Mouse (Mus musculus): ENCODE measurements around the gene Cpa2.

Cpa2 gene

GRCm38 (mm10) chr6:30541009-30541799, at the start of gene Cpa2:
Gene Cpa2, plus strand, starts transcription at chr6:30541582.
- in situ Hi-C loops (cut with MboI; ENCODE audit: low pct_unique_long_range_greater_than_20kb in 1 of 2, low sequenced_read_pairs in 2 of 2, unreplicated experiment in 1 of 2), result no loop called here

DNA sequence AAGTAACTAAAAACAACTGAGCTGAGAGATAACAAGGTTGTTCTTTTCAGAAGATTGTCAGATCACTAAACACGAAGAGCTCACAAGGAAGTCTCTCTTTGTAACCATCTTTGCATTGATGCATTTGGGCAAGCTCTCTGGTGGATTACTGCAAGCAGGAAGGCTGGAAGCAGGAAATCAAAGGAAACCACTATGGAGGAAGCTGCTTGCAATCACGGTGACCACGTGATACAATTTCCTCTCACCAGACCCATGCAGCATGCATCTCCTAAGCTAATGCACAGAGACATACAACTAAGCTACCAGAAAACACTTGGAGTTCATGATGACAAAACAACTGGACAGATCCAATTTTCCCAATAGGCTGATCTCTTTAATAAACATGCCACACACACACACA, 42.3 kb upstream of the Cpa2 start:
- in situ Hi-C loops (cut with MboI; ENCODE audit: low pct_unique_long_range_greater_than_20kb in 1 of 2, low sequenced_read_pairs in 2 of 2, unreplicated experiment in 1 of 2), result loop anchor here in 1 of 2 experiments (25.0 kb wide), 1 partner anchor 937 kb away; no protein-coding TSS in a partner anchor

GRCm38 (mm10) chr6:30508824-30509223, 32.6 kb upstream of the Cpa2 start:
- in situ Hi-C loops (cut with MboI; ENCODE audit: low pct_unique_long_range_greater_than_20kb in 1 of 2, low sequenced_read_pairs in 2 of 2, unreplicated experiment in 1 of 2), result no loop called here

DNA sequence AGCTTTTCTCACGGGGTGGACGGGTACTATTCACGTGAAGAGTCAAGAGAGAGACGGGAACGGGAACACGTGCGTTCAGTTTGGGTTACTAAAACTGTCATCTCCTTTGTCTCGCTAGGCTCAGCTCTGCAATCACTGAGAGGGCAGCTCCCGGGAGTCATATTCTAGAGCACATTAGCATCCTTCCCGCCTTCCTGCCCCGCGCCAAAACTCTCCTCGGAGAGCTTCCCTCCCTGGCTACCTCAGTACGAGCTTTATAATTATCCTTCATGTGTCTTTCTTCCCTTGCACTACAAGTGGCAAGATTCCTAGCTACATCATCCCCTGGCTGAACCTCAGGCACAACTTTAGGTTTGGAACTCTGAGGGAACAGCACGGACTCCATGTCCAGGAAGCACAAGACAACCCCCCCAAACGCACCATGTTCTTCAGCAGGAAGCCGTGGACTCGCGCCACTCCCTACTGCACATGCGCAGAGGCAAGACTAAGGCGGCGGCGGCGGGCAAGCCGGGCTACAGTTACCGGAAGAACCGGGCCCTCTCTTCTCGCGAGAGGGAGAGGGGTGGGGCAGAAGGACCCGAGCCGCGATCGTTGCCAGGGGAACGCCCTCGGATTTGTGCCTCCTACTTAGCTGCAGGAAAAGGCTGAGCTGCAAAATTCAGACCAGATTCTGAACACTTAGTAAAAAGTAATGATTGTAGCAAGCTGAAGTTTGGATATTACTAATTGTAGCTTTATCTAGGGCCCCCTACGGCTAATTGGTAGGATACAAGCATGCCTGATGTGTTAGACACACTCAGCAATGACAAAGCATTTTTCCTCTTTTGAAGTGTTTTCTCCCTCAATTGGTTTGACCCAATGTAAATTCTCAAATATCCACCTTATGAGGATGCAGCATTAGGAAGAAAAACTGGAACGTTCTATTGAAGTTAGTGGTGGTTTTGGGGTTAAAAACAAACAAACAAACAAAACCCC, 31.8 kb upstream of the Cpa2 start, which contains the start of the genes Tmem209 and Ssmem1:
Gene Tmem209 (minus strand): TSS at position 519 of the 975 bp plus-strand sequence.
Gene Ssmem1 (plus strand): TSS at position 585 of the 975 bp plus-strand sequence.
- in situ Hi-C loops (cut with MboI; ENCODE audit: low pct_unique_long_range_greater_than_20kb in 1 of 2, low sequenced_read_pairs in 2 of 2, unreplicated experiment in 1 of 2), result no loop called here

DNA sequence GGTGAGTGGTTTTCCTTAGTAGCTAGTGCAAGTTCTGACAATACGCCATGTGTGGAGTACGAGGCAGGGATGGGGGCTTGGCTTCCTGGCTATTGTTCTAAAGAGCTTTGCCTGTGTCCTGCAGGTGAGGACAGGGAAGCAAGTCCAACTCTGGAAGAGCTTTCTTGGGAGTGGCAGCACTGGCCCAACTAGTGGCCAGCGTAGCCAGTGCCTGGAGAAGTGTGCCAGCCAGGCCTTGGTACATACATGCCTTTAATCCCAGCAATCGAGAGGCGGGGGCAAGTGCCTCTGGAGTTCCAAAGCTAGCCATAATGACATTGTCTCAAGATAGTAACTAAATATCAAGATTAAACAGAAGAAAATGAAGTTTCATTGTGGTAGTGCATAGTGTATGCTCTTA, 31.1 kb upstream of the Cpa2 start:
- in situ Hi-C loops (cut with MboI; ENCODE audit: low pct_unique_long_range_greater_than_20kb in 1 of 2, low sequenced_read_pairs in 2 of 2, unreplicated experiment in 1 of 2), result no loop called here

- in situ Hi-C loops (cut with MboI; ENCODE audit: low pct_unique_long_range_greater_than_20kb in 1 of 2, low sequenced_read_pairs in 2 of 2, unreplicated experiment in 1 of 2), result no loop called here
Observed at GRCm38 (mm10) chr6:30514242-30514641, 27.1 kb upstream of the Cpa2 start.

DNA sequence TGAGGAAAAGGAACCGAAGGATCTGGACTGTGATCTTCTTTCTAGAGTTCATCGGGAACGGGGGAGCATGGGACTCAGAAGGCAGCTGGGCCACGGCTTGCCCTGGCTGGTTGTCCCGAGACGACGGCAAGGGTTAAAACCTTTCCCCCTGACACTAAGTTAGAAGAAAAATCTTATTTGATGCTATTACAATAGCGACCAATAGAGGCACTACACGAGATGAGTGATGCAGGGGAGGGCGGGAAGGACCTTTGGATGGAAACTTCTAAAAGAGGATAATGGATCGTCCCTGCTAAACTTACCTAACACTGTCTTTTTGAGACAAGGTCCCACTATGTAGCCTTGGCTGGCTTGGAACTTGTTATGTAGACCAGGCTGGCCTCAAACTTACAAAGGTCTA, 21.0 kb upstream of the Cpa2 start:
- in situ Hi-C loops (cut with MboI; ENCODE audit: low pct_unique_long_range_greater_than_20kb in 1 of 2, low sequenced_read_pairs in 2 of 2, unreplicated experiment in 1 of 2), result no loop called here

DNA sequence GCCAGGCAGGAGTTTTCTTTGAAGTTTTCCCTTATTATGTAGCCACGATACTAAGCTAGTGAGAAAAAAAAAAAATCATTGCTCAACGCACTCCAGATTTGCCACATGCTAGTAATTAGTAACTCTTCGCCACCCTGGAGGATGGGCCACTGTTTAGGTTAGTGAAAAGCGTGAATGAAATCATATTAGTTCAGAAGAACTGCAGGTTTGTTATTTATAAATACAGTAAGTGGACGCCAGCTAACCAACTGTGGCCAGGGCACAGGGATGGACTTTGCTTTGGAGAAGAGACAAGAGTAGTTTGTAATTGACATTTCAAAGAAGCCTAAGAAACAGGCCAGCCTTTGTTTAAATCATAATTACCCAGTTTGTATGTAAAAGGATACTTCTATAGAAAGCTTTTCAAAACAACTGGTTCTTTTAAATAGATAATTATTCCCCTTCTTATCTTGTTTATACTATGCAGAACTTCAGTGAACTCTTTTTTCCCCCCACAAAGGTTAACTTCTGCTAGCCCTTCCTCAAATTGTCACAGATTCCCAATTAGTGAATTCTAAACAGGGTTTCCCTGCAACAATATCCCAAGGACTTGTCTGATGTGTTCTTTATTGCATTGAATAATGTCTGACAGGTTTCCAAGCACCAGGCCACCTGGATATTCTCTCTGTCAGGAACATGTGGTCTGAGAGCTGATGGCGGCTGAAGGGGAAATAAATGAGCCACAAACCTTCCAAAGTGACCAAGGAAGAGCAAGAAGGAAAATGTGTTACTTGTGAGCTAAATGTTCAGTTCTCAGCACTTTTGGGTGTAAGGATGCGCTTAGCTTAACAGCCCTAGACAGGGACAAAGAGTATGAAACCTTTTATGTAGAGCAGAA, 15.7 kb upstream of the Cpa2 start:
- in situ Hi-C loops (cut with MboI; ENCODE audit: low pct_unique_long_range_greater_than_20kb in 1 of 2, low sequenced_read_pairs in 2 of 2, unreplicated experiment in 1 of 2), result no loop called here

GRCm38 (mm10) chr6:30526586-30527515, 14.5 kb upstream of the Cpa2 start:
- in situ Hi-C loops (cut with MboI; ENCODE audit: low pct_unique_long_range_greater_than_20kb in 1 of 2, low sequenced_read_pairs in 2 of 2, unreplicated experiment in 1 of 2), result no loop called here

DNA sequence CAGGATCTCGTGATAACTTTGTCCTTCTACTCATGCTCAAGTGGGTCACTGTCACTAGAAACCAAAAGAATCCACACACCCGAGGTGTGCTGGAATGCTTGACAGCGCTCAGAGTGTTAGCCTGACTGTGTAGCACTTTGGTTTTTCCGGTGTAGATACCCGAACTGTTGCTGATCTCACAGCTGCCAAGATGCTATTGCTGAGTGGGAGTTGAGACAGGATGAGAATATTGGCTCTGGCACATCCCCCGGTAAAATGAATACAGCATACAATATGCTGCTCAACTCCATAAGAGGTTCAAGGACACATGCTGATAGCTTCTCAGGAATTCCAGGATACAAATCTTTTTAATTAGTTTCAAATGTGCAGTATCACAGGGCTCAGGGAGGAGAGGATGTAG, 12.6 kb upstream of the Cpa2 start:
- in situ Hi-C loops (cut with MboI; ENCODE audit: low pct_unique_long_range_greater_than_20kb in 1 of 2, low sequenced_read_pairs in 2 of 2, unreplicated experiment in 1 of 2), result no loop called here

DNA sequence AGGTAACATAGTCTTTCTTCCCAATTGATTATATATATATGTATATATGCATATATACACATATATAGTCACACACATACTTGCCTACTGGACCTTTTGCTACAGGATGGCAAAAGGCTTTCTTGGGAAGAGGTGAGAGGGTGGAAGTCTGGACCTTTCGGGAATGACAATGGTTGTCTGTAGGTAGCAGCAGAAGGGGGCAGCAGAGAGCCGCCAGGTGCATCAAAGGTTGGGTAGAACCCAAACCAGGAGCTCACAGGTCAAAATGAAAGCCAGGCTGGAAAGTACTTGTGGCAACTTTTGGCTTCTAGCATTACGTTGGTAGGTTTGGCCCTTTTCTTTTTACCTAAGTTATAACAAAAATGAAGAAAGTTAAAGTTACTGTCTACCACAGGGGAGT, 6.0 kb upstream of the Cpa2 start:
- in situ Hi-C loops (cut with MboI; ENCODE audit: low pct_unique_long_range_greater_than_20kb in 1 of 2, low sequenced_read_pairs in 2 of 2, unreplicated experiment in 1 of 2), result loop anchor here (10.0 kb wide), 1 partner anchor 449 kb away; no protein-coding TSS in a partner anchor

- in situ Hi-C loops (cut with MboI; ENCODE audit: low pct_unique_long_range_greater_than_20kb in 1 of 2, low sequenced_read_pairs in 2 of 2, unreplicated experiment in 1 of 2), result loop anchor here (10.0 kb wide), 1 partner anchor 447 kb away; no protein-coding TSS in a partner anchor
Observed at GRCm38 (mm10) chr6:30538240-30538639, 3.1 kb upstream of the Cpa2 start.

DNA sequence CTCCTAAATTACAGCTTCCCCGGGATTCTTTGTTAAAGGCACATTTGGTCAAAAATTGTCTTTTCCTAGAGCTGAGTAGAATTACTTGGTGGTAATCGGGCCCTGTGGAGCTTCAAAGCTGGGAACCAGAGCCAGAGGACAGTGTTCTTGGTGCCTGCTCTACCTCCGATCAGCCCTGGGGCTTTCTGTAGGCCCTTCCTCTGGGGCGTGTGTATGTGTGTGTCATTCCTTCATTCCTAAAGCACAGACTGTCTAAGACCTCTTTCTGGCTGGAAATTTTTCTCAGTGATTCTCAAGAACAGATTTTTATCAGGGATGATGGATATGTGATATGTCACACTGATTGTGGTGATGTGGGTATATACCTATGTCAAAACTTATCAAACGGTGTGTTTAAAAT, 2.6 kb upstream of the Cpa2 start:
- in situ Hi-C loops (cut with MboI; ENCODE audit: low pct_unique_long_range_greater_than_20kb in 1 of 2, low sequenced_read_pairs in 2 of 2, unreplicated experiment in 1 of 2), result loop anchor here (10.0 kb wide), 1 partner anchor 446 kb away; no protein-coding TSS in a partner anchor

- in situ Hi-C loops (cut with MboI; ENCODE audit: low pct_unique_long_range_greater_than_20kb in 1 of 2, low sequenced_read_pairs in 2 of 2, unreplicated experiment in 1 of 2), result no loop called here
Observed at GRCm38 (mm10) chr6:30542277-30542676, 895 bp downstream of the Cpa2 start.

DNA sequence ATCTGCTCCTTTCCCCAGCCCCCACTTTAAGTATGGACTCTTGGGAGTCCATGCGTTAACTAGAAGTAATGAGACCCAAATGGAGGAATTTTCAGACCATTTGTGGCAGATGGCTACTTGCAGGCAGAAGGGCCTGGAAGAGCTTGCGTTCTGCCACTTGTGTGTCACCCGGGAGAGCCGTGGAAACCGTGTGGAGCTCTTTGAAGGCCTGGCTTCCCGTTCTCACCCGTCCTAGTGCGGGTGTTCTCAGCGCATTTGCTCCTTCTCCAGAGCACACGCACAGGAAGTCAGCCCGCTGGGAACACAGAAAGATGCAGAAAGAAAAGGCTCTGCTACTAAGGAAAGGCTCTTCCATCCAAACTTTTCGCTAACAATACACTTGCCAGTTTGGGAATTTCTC, 1.7 kb downstream of the Cpa2 start:
- in situ Hi-C loops (cut with MboI; ENCODE audit: low pct_unique_long_range_greater_than_20kb in 1 of 2, low sequenced_read_pairs in 2 of 2, unreplicated experiment in 1 of 2), result no loop called here

GRCm38 (mm10) chr6:30543851-30544250, 2.5 kb downstream of the Cpa2 start:
- in situ Hi-C loops (cut with MboI; ENCODE audit: low pct_unique_long_range_greater_than_20kb in 1 of 2, low sequenced_read_pairs in 2 of 2, unreplicated experiment in 1 of 2), result no loop called here

GRCm38 (mm10) chr6:30545689-30546088, 4.3 kb downstream of the Cpa2 start:
- in situ Hi-C loops (cut with MboI; ENCODE audit: low pct_unique_long_range_greater_than_20kb in 1 of 2, low sequenced_read_pairs in 2 of 2, unreplicated experiment in 1 of 2), result no loop called here
